Mouse (Mus musculus): ENCODE results near the gene Dok4. TPM values are rescaled to one million over a fixed set of nuclear protein-coding genes. Genes with fewer than 3 reads are reported as not detected.

Gene Dok4
- polyA plus RNA-seq, 1 experiment from 2014 or later, result 19.3 TPM

DNA sequence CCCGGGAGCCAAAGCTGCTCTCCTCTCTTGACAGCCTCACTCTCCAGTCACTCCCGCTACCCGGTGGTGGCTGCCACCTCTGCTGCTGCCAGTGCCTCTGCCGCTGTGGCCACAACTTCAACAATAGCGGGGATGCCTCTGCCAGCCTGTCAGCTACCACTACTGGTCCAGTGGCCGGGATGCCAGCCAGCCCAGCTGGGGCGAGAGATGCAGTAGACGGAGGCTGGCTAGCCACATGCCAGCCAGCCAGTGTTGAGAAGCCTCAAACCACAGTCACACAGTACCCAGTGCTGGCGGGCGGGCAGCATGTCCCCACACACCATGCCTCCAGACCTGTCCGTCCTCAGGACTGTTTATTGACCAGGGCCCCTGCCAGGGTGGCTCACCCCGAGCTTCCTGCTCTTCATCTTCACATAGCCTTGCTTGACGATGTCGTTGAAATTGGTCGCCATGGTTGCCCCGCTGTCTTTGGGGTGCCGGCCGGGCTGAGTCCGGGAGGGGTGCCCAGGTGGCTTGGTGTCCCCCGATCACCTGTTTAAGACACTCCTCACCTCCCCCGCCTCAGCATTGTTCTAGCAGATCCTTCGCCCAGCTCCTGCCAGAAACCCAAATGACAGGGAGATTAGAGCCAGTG, 5.5 kb downstream of the Dok4 start:
- ATAC-seq (ENCODE audit: low FRiP score, low TSS enrichment), result no peak
- peak overlapping the region; percentile 85 for H3K4me2 ChIP-seq (replicated peaks; ENCODE audit: low read depth)
- H3K9ac ChIP-seq (ENCODE audit: low read length), result peak overlapping the region; percentile 61
- H3K9me3 ChIP-seq (ENCODE audit: control insufficient read depth, low read length), result no peaks in the 10 kb centered on the region
- H3K36me3 ChIP-seq (ENCODE audit: control insufficient read depth, insufficient read depth, low read length), result peaks cover 3% of the 10 kb centered on the region; the same call in 1 of the 2 replicates
- TF ChIP-seq CTCF (IDR thresholded peaks at IDR 0.05; ENCODE audit: low read depth) (no peak), EP300 (optimal IDR thresholded peaks at IDR 0.05) (no peak)
- peak; percentile 40 for DNase-seq (ENCODE audit: low spot score)
- H3K4me1 ChIP-seq (replicated peaks; ENCODE audit: control insufficient read depth, insufficient read depth), result peaks cover 15% of the 10 kb centered on the region
- no peaks in the 10 kb centered on the region for H3K27me3 ChIP-seq (ENCODE audit: control insufficient read depth, insufficient read depth, low read length)
- H3K27ac ChIP-seq (replicated peaks), result peak overlapping the region; percentile 74
- H3K4me3 ChIP-seq (ENCODE audit: low read depth, low read length), result peak overlapping the region; percentile 43
- 5% methylated on average over 22 of the region's 22 CpGs for WGBS

DNA sequence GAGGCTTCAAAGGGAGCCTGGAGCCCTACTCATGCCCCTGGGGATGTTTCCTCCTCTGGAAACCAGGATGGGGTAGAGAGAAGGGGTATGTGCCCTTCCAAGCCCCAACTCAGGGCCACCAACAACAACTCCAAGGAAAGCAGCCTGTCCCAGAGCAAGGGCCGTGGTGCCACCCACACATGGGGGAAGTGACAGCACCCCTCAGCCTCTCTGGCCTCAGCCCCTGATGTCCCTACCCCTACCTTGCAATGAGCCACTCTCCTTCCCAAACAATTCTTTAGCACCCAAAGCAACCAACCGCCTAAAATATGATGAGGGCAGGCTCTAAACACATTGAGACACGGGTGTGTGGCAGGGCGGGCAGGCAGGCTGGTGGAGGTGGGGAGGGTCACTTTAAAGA, 6.1 kb downstream of the Dok4 start:
- Histone ChIP-seq H3K27me3 (ENCODE audit: control insufficient read depth, insufficient read depth, low read length) (no peaks in the 10 kb centered on the region), H3K27ac (replicated peaks) (no peak overlapping the region), H3K9me3 (ENCODE audit: control insufficient read depth, low read length) (no peaks in the 10 kb centered on the region), H3K36me3 (ENCODE audit: control insufficient read depth, insufficient read depth, low read length) (peaks cover 3% of the 10 kb centered on the region; the same call in 1 of the 2 replicates), H3K9ac (ENCODE audit: low read length) (peak overlapping the region; percentile 61), H3K4me1 (replicated peaks; ENCODE audit: control insufficient read depth, insufficient read depth) (peaks cover 13% of the 10 kb centered on the region), H3K4me2 (replicated peaks; ENCODE audit: low read depth) (peak overlapping the region; percentile 85), H3K4me3 (ENCODE audit: low read depth, low read length) (no peak overlapping the region)
- no peak for TF ChIP-seq EP300 (optimal IDR thresholded peaks at IDR 0.05)
- no peak for ATAC-seq (ENCODE audit: low FRiP score, low TSS enrichment)
- no peak for DNase-seq (ENCODE audit: low spot score)
- 49% methylated on average over 4 of the region's 4 CpGs for WGBS

DNA sequence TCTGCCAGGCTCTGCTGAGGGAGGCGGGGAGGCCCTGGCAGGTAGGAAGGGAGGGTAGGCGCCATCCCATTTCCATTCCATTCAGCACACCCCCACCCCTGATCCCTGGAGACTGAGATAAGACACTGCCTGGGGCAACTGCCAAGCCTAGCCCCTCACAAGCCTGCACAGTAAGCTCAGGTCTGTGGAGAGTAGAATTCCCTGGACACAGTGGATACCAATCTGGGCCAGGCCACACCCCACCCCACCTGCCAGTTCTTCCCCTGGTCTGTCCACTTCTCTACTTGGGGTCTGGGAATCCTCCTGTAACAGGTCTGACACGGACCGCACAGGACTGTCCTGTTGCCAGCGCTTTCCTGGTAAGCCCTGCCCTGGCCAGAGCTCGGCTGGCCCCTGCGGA, 7.0 kb downstream of the Dok4 start:
- H3K27ac ChIP-seq (replicated peaks), result no peak overlapping the region

DNA sequence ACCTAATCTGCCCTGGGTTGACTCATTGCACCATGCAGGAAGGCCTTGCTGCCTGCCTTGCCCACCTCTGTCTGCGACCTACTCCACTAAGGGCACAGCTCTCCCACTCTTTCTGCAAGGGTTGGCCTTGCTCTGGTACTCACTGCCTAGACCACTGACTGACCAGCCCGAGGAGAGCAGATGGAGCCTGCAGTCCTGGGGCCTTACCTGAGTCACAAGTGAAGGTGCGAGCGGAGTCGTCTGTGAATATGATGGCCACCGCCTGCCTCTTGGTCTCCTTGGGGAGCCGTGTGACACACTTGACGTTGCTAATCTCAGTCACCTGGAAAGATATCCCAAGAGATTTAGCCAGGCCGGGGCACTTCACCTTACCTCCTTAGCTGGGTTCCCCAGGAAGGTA, 9.2 kb downstream of the Dok4 start:
- TF ChIP-seq EP300 (optimal IDR thresholded peaks at IDR 0.05), result no peak
- no peak for TF ChIP-seq CTCF (IDR thresholded peaks at IDR 0.05; ENCODE audit: low read depth)
- Histone ChIP-seq H3K36me3 (ENCODE audit: control insufficient read depth, insufficient read depth, low read length) (peaks cover 3% of the 10 kb centered on the region; the same call in 1 of the 2 replicates), H3K4me1 (replicated peaks; ENCODE audit: control insufficient read depth, insufficient read depth) (peaks cover 9% of the 10 kb centered on the region; the same call in 1 of the 2 replicates), H3K27ac (replicated peaks) (no peak overlapping the region), H3K9me3 (ENCODE audit: control insufficient read depth, low read length) (no peaks in the 10 kb centered on the region), H3K4me3 (ENCODE audit: low read depth, low read length) (no peak overlapping the region), H3K4me2 (replicated peaks; ENCODE audit: low read depth) (no peak overlapping the region), H3K9ac (ENCODE audit: low read length) (no peak overlapping the region), H3K27me3 (ENCODE audit: control insufficient read depth, insufficient read depth, low read length) (no peaks in the 10 kb centered on the region)
- ATAC-seq (ENCODE audit: low FRiP score, low TSS enrichment) (no peak), DNase-seq (ENCODE audit: low spot score) (no peak)
- WGBS, result 81% methylated on average over 9 of the region's 9 CpGs

More for the DNA sequence above, 7.0 kb downstream of the Dok4 start:
- ATAC-seq (ENCODE audit: low FRiP score, low TSS enrichment), result no peak
- TF ChIP-seq EP300 (optimal IDR thresholded peaks at IDR 0.05) (no peak), CTCF (IDR thresholded peaks at IDR 0.05; ENCODE audit: low read depth) (no peak)
- no peak for DNase-seq (ENCODE audit: low spot score)
- Histone ChIP-seq H3K4me1 (replicated peaks; ENCODE audit: control insufficient read depth, insufficient read depth) (peaks cover 11% of the 10 kb centered on the region; the same call in 1 of the 2 replicates), H3K36me3 (ENCODE audit: control insufficient read depth, insufficient read depth, low read length) (peaks cover 3% of the 10 kb centered on the region; the same call in 1 of the 2 replicates), H3K9me3 (ENCODE audit: control insufficient read depth, low read length) (no peaks in the 10 kb centered on the region), H3K4me3 (ENCODE audit: low read depth, low read length) (no peak overlapping the region), H3K9ac (ENCODE audit: low read length) (peak overlapping the region; percentile 61; the same call in 1 of the 2 replicates), H3K27me3 (ENCODE audit: control insufficient read depth, insufficient read depth, low read length) (no peaks in the 10 kb centered on the region), H3K4me2 (replicated peaks; ENCODE audit: low read depth) (no peak overlapping the region)
- WGBS, result 65% methylated on average over 7 of the region's 7 CpGs

DNA sequence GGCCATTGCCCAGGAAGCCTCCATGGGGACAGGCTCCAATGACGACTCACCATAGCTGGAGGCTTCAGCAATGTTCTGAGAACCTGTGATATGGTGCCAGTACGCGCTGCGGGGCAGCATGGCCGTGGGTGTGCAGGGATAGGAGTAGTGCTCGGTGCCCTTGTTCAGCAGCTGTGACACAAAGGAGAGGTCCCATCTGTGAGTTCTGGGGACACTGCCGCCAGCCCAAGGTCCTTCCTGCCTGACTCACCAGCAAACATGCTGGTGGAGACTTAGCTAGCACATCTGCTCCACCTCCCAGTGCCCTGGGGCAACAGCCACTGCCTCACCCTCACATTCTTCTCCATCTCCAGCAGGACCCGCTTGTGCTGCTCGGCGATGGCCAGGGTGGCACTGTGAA, 10.8 kb downstream of the Dok4 start:
- ATAC-seq (ENCODE audit: low FRiP score, low TSS enrichment) (no peak), DNase-seq (ENCODE audit: low spot score) (peak; percentile 21)
- WGBS, result 68% methylated on average over 10 of the region's 10 CpGs
- no peaks in the 10 kb centered on the region for H3K27me3 ChIP-seq (ENCODE audit: control insufficient read depth, insufficient read depth, low read length)
- H3K36me3 ChIP-seq (ENCODE audit: control insufficient read depth, insufficient read depth, low read length), result peaks cover 6% of the 10 kb centered on the region; the same call in 1 of the 2 replicates
- H3K4me2 ChIP-seq (replicated peaks; ENCODE audit: low read depth), result no peak overlapping the region
- TF ChIP-seq CTCF (IDR thresholded peaks at IDR 0.05; ENCODE audit: low read depth), result no peak
- no peak for TF ChIP-seq EP300 (optimal IDR thresholded peaks at IDR 0.05)
- H3K9ac ChIP-seq (ENCODE audit: low read length), result no peak overlapping the region
- H3K4me3 ChIP-seq (ENCODE audit: low read depth, low read length), result no peak overlapping the region
- H3K9me3 ChIP-seq (ENCODE audit: control insufficient read depth, low read length), result no peaks in the 10 kb centered on the region
- 0 out of 2 replicates have a peak, but pooled peaks cover 2% of the 10 kb centered on the region for H3K4me1 ChIP-seq (replicated peaks; ENCODE audit: control insufficient read depth, insufficient read depth)
- no peak overlapping the region for H3K27ac ChIP-seq (replicated peaks)

DNA sequence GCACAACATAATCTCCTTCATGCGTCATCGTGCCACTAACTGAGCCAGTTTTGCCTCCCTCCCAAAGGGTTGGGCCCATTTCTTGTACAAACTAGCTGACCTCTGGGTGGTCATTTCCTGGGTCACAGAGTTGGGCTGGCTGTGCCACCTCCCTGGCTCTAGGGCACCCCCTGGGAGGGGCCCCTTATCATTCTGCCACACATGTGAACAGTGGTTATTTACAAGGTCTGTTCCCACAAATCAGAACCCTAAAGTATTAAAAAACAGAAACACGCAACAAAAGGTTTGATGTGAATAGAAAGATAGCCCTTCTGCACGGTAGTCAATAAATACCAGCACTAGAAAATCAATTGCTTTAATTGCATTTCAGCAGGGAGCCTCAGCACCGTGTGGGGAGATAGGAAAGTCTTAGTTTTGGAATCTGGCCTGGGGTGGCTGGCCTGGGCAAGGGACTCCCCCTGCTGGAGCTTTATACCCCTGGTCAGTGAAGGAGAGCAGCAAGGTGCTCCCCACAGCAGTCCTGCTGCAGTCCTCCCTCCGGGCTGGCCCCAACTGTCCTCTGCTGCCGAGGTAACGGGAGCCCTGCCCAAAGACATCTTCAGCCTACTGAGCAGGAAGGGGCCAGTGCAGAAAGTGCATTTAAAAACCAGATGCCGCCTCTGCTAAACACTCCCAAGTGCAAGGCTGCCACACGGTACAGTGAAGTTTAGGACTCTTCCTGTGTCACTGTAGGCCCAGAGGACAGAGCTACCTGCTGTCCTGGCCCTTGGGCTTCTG, 12.0 kb downstream of the Dok4 start:
- Histone ChIP-seq H3K36me3 (ENCODE audit: control insufficient read depth, insufficient read depth, low read length) (peaks cover 6% of the 10 kb centered on the region; the same call in 1 of the 2 replicates), H3K4me2 (replicated peaks; ENCODE audit: low read depth) (no peak overlapping the region), H3K27me3 (ENCODE audit: control insufficient read depth, insufficient read depth, low read length) (no peaks in the 10 kb centered on the region), H3K4me3 (ENCODE audit: low read depth, low read length) (no peak overlapping the region), H3K4me1 (replicated peaks; ENCODE audit: control insufficient read depth, insufficient read depth) (no peaks in the 10 kb centered on the region), H3K9me3 (ENCODE audit: control insufficient read depth, low read length) (no peaks in the 10 kb centered on the region), H3K27ac (replicated peaks) (no peak overlapping the region), H3K9ac (ENCODE audit: low read length) (no peak overlapping the region)
- 69% methylated on average over 10 of the region's 10 CpGs for WGBS
- peak; percentile 43 for TF ChIP-seq CTCF (IDR thresholded peaks at IDR 0.05; ENCODE audit: low read depth)
- TF ChIP-seq EP300 (optimal IDR thresholded peaks at IDR 0.05), result no peak
- ATAC-seq (ENCODE audit: low FRiP score, low TSS enrichment) (no peak), DNase-seq (ENCODE audit: low spot score) (no peak)

Data from stomach, postnatal 0 days (tissue).